Mouse (Mus musculus): ENCODE data around the gene Ovol2.

Gene Ovol2

DNA sequence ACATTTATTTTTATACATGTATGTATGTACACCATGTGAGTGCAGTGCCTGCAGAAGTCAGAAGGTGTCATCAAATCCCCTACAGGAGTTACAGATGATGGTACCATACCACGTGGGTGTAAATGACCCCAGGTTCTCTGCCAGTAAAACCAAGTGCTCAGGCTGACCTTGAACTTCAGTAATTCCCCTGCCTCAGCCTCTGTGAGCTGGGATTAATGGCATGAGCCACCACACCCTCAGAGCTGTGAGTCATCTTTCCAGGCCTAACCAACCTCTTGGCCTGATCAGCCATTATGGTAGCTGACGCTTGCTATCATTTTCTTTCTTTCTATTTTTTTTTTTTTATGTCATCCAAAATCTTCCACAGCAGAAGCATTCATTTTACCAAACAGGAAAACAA, 20.6 kb downstream of the Ovol2 start:
- DNase-seq (ENCODE audit: low read depth): no peak

DNA sequence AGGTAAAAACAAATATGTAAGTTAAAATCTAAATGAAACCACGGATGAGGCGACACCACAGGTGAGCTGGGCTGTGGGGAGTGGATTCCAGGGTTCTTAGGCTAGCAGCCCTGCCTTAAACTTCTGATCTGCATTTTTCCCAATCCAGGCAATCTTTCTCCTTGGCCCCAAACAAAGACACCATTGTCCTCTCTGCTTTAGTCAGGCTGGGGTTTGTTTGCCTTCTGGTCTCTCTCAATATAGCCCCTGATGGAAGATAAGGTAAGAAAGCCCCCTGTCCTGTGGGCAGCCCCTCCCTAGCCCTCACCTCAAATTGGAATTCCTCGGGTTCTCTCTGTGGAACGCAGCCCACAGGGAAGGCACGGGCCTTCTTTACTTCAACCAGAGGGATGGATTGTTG, 21.7 kb downstream of the Ovol2 start:
- DNase-seq (ENCODE audit: low read depth): no peak

DNA sequence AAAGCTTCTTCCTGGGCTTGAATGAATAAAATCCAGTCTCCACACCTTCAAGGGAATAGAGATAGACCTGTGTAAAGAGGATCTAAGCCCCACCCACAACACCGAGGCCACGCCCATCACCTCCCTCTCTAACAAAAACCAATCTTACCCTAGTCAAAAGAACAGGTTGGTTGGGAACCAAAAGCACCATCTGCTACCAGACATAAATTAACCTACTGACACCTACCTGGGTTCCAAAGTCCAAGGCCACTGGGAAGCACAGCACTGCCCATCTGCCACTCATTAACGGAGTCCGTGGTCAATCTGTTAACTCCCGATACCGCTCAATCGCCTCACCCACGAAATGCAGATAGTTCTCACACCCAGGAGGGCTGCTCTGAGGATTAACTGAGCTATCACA, 23.4 kb downstream of the Ovol2 start:
- no peak for DNase-seq (ENCODE audit: low read depth)

DNA sequence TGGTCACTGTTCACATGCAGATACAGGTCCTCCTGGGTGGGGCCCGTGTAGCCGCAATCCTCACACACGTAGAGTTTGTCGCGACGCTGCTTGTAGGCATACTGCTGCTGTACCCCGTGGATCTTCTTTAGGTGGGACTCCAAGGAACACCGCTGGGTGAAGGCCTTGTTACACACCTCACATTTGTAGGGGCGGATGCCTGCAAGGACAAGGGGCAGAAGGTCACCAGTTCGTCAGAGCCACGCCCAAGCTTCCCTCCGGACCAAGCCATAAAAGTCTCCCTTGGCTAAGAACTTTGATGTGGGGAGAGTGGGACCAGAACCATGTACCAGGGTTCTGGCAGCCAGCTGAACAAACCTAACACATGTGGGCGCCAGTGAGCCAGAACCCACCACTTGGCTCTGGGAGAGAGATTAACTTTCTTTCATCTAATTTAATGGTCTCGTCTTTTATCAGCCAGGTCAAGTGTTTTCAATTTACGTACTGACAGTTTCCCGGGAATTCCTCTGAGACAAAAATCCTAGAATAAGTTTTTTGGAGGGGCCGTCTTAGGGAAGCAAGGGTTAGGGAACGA, 26.1 kb downstream of the Ovol2 start:
- no peak for DNase-seq (ENCODE audit: low read depth)

DNA sequence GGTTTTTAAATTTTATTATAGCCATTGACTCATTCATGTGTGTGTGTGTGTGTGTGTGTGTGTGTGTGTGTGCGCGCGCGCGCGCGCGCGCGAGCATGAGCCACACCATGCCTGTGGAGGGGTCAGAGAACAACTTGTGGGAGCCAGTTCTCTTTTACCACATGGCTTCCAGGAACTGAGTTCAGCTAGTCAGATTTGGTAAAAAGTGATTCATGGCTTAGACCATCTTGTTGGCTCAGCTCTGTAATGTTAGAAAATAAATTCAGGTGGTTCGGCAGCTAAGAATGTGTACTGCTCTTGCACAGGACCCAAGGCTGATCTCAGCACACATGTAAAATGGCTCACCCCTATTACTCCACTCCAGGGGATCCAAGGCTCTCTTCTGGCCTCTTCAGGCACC, 30.8 kb downstream of the Ovol2 start:
- DNase-seq (ENCODE audit: low read depth): no peak

DNA sequence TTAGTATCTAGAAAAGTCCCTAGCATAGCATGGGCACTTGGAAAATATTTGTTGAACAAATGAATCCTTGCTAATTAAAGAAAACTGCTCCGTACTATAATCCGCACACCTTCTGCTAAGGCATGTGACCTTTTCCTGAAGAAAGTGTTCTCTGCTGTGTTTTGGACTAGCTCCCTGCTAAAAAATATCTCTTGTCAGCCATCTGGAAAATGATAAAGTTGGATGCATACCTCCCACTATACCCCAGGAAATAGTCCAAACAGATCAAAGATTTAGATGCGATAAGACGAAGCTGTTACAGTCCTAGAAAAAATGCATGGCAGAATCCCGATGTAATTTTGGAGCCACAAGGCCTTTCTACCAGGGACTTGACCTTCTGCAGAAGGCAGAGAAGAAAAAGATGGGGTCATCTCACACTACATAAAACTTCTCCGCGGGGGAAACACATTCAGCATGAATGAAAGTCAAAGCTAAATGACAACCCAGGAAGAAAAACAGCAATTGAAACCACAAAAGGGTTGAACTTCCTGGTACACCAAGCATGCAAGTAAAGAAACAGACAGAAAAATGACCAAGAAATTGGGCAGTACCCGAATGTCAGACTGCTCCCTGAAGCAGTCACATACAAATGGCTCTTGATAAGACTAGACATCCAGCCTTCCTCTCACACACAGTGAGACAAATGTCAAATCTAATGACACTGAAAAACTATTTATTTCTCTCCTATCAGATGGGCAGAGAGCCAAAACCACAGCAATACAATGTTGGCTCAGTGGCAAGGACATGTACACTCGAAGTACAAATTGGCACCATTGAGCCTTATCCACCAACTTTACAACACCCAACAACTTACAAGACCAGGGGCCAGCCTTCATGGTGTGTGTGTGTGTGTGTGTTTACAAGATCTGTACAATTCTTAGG, 31.9 kb downstream of the Ovol2 start:
- DNase-seq (ENCODE audit: low read depth): no peak

DNA sequence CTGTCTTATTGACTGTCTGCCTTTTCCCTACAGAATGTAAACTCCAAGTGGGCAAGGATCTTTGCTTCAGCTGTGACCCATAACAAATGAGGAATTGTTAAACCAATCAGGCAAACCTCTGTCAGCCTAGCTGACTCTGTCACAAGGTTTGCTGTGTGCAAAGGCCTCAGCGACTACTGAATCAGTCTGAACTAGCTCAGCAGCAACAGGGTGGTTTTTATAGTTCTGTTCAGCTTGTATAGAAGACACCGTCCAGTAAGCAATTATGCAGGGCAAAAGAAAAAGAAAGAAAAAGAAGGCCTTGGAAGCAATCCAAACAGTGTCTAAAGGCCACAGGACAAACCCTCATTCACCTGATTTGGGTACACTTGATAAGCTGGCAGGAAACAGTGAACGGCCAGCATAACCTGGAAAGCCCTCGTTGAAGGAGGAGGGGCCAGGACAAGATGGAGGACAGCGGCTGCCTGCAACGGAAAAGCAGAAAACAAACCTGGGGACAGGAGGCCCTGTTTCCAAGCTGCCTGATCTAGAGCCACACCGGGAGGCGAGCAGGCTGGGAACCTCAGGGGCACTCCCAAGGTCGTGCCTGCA, 36.7 kb downstream of the Ovol2 start:
- no peak for DNase-seq (ENCODE audit: low read depth)

DNA sequence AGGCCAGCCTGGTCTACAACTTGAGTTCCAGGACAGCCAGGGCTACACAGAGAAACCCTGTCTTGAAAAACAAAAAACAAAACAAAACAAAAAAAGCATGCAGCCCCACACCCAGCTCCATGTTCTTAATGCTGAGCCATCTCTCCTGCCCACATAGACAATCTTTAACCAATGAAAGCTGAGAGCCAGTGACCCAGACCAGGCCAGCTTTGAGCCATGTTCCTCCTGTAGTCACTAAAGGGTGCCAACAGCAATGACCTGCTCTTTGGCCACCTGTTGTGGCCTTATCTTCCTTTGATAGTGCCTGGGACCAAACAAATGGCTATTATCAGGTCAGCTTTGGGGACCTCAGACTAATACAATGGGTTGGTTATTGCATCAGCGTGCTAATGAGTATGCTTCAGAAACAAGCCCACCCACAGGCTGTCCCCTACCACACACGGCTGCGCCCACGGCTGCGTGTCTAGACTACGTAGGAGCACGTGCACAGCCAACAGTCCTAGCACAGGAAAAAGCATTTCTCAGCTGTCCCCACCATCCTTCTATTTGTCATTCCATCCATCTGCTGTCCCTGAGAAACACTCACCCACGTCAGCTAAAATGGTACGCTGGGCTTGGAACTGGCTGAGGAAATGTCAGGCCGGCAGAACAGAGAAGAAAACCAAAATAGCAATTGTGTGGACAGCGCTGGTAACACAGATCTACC, 40.2 kb downstream of the Ovol2 start:
- no peak for DNase-seq (ENCODE audit: low read depth)

DNA sequence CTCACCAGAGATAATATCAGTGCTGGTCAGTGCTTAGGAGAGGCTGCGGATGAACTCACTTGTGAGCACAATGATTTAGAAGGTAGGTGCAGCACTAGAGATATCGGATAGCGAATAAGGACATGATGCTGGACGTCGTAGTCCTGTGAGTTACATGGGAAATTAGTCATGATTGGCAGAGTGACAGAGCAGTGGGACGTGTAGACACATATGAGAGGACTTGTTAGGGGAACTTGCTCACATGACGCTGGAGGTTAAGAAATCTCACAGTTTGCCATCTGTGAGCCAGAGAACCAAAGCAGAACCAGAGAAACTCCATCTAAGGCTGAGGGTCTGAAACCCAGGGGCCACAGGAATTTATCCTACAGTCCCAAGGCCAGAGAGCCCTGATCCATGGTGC, 41.6 kb downstream of the Ovol2 start:
- DNase-seq (ENCODE audit: low read depth): no peak

DNA sequence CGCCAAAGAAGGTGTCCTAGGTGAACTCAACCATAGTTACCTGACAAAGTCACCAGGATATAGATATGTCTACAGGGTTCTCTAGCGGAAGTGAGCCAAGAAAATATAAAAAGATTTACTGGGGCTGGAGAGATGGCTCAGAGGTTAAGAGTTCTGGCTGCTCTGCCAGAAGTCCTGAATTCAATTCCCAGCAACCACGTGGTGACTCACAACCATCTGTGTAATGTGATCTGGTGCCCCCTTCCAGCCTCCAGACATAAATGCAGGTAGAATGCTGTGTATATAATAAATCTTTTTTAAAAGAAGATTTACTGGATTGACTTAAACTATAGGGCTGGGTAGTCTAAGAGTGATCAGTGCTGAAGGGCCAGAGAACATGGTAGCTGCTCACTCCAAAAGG, 50.5 kb downstream of the Ovol2 start:
- no peak for DNase-seq (ENCODE audit: low read depth)

DNA sequence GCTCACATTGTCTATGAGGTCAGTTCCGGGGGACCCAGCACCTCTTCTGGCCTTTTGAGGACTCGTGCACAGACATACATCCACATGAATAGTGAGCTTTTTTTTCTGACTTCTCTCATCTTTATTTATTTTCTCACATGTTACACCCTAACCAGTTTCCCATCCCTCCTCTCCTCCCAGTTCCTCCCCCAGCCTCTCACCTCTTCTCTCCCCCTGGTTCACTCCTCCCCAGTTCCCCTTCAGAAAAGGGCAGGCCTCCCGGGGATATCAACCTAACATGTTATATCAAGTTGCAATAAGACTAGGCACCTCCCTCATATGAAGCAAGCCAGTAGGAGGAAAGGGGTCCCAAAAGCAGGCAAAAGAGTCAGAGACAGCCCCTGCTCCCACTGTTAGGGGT, 51.4 kb downstream of the Ovol2 start:
- DNase-seq (ENCODE audit: low read depth): no peak

DNA sequence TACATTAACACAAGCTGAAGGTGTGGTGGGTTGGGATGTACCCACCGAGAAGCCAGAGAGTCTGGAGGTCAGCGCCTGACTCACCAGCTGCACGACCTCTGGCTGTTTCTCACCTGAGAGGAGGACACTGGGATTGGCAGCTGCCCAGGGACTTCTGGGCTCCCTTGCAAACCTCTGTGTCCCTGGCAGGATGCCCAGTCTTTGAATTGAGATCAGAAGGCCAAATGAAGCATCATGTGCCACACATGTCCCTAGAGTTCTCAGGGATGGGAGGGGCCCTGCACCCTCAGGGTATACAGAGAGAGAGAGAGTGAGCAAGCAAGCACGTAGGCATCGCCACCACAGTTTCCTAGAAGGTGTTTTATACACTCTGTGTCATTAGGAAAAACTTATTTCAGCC, 52.2 kb downstream of the Ovol2 start:
- DNase-seq (ENCODE audit: low read depth): no peak

DNA sequence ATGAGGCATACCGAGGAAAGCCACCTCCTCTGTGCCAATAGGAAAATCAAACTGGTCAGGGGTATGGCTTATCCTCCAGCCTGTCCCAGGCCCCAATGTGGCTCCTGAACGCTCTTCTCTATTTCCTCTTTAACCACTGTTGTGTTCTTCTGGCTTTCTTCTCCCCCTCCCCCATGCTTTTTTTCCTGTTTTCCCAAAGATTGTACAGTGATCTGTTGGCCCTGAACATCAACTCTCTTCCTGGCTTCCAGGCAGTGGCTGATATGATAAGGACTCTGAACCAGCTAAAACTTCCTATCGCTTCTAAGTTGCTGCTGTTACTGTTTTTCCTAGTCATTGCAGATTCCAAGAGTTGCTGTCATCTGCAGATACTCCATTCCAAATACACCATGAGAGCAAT, 55.1 kb downstream of the Ovol2 start:
- DNase-seq (ENCODE audit: low read depth): no peak

DNA sequence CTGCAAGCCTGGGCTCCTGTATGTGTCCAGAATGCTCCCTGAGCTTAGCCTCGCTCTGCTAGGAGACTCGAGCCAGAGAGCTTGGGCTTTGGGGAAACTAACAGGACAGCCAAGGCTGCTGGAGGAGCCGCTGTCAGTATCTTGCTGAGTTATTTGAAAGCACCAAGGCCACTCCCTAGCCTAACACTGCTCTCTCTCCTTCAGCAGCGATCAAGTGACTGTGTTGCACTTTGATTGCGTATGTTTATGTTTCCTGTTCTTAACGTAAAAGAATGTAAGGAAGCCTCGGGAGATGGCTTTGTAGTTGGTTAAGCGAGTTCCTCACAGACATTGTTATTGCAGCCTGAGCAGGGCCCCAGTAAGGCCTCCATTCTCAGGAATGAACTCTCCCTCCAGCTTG, 57.2 kb downstream of the Ovol2 start:
- no peak for DNase-seq (ENCODE audit: low read depth)

DNA sequence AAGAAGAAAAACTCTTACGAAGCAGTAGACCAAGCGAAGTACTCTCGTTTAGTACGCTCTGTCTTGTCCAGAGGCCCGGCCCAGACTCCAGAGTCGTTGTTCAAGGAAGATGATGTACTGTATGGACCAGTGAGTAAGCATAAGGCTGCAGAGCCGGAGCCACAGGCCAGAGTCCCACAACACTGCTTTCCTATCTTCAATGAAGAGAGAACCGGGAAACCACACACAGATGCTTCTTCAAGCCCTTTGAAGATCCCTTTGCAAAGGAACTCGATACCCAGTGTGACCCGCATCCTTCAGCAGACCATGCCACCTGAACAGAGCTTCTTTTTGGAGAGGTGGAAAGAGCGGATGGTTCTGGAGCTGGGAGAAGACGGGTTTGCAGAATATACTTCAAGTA, 59.9 kb downstream of the Ovol2 start:
- no peak for DNase-seq (ENCODE audit: low read depth)

DNA sequence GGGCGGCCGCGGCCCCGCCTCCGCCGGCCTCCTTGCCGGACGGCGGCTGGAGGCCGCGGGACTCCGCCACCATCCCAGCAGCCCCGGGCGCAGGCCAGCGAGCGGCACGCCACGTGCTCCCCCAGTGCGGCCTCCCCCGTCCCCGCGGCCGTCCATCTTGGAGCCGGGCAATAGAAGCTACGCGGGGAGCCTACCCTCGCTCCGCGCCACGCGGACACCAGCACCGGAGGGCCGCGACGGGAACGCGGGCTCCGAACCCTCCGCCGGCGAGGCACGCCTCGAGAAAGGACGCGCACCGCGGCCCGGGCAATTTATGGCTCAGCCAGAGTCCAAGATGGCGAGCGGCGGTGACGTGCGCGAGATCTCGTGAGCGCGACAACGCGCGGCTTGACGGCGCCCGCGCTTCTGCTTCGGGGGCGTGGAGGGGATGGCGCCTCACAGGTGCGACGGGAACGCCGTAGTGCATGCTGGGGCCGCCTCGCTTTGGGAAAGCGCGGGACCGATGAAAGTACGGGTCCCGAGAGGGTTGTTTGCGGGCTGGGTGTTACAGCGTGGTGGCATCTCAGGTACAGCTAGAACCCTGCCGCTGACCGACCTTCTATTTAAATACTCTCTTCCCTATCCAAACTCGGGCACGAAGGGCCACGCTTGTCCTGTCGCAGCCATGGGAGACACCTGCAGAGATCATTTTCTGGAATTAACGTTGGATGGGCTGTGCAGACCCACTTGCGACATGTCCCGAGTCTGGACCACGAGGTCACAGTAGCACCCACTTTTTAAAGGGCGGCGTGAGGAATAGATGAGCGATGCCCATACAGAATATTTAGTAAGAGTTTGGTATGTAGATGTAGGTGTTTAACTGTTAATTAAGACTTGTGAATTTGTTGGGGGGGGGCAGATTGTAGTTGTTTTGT, 61.2 kb downstream of the Ovol2 start, which contains the start of the genes Mgme1 and Snx5:
Gene Mgme1 (plus strand): TSS at position 157 of the 914 bp plus-strand sequence.
Gene Snx5 (minus strand): TSS at position 400 of the 914 bp plus-strand sequence.
- DNase-seq (ENCODE audit: low read depth): peak; percentile 86

DNA sequence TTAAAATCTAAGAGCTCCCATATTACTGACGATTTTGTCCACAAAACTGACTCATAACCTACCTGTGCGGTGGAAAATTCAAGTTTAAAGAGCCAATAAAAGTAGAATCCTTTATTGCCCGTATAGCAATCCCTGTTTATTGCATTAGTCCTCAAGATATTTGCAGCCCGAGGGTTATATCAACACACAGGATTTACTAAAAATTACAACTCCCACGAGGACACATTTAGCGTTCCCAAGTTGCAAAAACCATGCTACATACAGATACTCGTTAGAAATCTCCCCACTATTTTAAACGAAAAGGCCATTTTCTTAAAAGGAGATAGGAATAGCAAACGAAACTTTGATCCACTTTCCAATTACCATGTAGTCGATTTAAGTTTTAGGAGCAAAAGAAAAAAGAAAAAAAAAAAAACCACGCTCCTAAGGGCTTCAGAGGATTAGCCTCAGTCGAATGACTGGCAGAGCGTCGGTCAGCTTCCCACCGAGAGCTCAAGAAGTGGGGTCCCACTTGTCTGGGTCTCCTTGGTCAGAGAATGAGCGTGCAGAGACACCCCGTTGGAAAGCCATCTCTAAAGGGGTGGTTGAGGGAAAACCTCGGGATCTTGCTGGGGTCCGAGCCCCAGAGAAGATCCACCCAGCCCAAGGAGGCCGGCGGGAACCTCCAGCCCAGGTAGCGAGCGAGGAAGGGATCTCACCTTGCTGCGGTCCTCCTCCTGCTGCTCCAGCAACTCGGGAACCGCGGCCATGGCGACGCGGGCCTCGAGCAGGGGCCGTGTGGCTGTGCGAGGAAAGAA, 62.1 kb downstream of the Ovol2 start:
- no peak for DNase-seq (ENCODE audit: low read depth)

DNA sequence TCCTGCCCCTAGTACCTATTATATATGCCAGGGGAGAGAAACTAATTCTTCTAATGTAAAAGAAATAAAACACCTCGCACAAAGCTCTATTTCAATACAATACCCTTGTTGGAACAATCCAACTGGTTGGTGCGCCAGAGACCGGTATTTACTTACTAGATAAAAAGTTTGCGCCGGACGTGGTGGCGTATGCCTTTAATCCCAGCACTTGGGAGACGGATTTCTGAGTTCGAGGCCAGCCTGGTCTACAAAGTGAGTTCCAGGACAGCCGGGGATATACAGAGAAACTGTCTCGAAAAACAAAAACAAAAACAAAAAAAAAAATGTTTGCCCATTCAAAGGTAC, 62.7 kb downstream of the Ovol2 start:
- no peak for DNase-seq (ENCODE audit: low read depth)

DNA sequence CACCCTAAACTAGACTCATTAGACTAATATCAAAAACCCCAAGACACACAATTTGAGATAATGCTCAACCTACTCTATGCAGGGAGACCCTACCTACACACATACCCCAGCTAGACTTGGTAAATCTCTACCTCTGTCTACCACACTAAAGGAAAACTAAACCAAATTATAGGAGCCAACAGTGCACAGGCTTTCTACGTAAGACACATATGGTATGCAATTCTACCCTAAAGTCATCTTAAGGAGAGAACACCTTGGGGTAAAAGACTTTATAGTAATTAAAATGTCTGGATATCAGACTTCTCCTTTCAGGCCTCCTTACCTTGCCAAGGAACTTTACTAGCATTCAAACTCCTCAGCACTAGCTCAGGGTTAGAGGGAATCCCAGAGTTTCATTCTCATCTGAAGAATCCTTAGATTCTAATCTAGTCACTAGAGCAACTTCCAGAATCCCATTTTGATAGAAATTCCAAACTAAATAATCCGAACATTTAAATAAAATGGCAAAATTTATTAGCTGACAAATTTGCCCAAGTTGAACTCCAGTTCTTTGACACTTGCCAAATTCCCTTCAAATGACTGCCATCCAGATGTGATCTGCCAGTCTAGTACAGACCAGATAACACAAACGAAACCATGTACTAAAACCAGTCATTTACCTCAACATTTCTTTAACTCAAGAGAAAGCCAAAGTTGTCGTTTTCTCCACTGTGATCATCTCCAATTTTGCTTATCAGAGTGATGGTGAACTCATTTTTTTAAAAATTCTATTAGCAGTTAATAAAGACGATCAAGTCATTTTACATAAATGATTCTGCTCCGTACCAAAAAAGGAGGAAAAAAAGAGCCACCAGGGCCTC, 63.3 kb downstream of the Ovol2 start:
- no peak for DNase-seq (ENCODE audit: low read depth)

DNA sequence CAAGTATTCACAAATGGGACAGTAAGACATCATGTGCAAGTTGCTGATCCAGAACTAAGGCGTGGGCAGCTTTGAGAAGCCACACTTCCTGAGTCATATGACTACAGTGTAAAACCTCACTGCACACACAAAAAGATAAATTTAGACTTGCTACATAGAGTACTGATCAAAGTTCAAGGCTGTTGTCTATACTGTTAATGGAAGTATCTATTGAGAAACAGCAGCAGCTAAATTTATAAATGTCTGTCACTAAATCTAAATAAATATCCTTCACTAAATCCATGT, 64.3 kb downstream of the Ovol2 start:
- DNase-seq (ENCODE audit: low read depth): no peak
